Mouse (Mus musculus) stomach, postnatal 0 days (tissue): ENCODE data around the gene Clca3a1.

Source experiments
- CTCF ChIP-seq: IDR thresholded peaks from 2 replicates; pipeline ENCODE4 v1.5.1; 2016; ENCODE audit warnings: antibody characterized with exemption, low read depth, mild to moderate bottlenecking, moderate library complexity
- EP300 ChIP-seq: optimal IDR thresholded peaks from 2 replicates; pipeline ENCODE3; 2016; ENCODE audit warnings: antibody characterized with exemption

DNA sequence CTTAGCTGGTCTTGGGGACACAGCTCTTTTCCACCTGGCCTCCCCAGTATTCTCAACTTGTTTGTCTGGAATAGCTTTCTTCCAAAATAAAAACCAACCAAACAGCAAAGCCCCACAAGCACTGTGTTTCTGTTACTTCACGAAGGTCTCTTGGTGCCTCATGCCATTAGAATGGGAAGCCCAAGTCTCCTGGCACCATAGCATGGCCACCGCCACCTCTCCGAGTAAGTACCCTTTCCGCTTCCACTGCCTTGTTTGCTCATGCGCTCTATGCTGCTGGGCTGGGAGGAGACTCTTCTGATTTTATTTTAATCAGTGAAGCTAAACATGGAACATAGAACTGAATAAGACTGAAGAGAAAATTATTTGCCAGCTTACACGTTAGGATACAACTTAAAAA lies 42.9 kb downstream of the Clca3a1 start:
- TF ChIP-seq CTCF (no peak), EP300 (no peak)
